Mouse (Mus musculus): ENCODE measurements around the gene Sun5. TPM values are rescaled to one million over a fixed set of nuclear protein-coding genes. Genes with fewer than 3 reads are reported as not detected.

The Sun5 gene
- not detected in 2 replicates for polyA plus RNA-seq (2012; ENCODE audit: low replicate concordance)

GRCm38 (mm10) chr2:153870984-153871383, at the start of gene Sun5:
Gene Sun5 (minus strand): TSS chr2:153871084.

GRCm38 (mm10) chr2:153917930-153918329, 47.0 kb upstream of the Sun5 start, which contains the start of gene Bpifb3:
Gene Bpifb3 (plus strand): TSS chr2:153918230.

GRCm38 (mm10) chr2:153900088-153900487, 29.2 kb upstream of the Sun5 start, which contains the start of gene Bpifb6:
Gene Bpifb6 (plus strand): TSS chr2:153900388.

GRCm38 (mm10) chr2:153874745-153875144, 3.9 kb upstream of the Sun5 start, which contains the start of gene Bpifb2:
Gene Bpifb2 (plus strand): TSS chr2:153875045.

Other genes starting within 250 kb of the Sun5 start
- 9.9 and 13.5 TPM in 2 replicates for gene Commd7, start 238.3 kb downstream of the Sun5 start, polyA plus RNA-seq (2012; ENCODE audit: low replicate concordance)
- gene Dnmt3b, start 221.6 kb downstream of the Sun5 start, polyA plus RNA-seq (2012; ENCODE audit: low replicate concordance) = 0.93 and 2.7 TPM in 2 replicates
- 0.35 and 0.45 TPM in 2 replicates for gene Dnmt3c, start 174.4 kb downstream of the Sun5 start, polyA plus RNA-seq (2012; ENCODE audit: low replicate concordance)
- 0.87 and 2.4 TPM in 2 replicates for gene Mapre1, start 129.8 kb downstream of the Sun5 start, polyA plus RNA-seq (2012; ENCODE audit: low replicate concordance)
- gene Efcab8, start 91.2 kb downstream of the Sun5 start, polyA plus RNA-seq (2012; ENCODE audit: low replicate concordance) = 0.20 and 0.28 TPM in 2 replicates
- gene Bpifb2, start 4.0 kb upstream of the Sun5 start, polyA plus RNA-seq (2012; ENCODE audit: low replicate concordance) = not detected in 2 replicates
- gene Bpifb6, start 29.3 kb upstream of the Sun5 start, polyA plus RNA-seq (2012; ENCODE audit: low replicate concordance) = not detected in 2 replicates
- not detected in 2 replicates for gene Bpifb3, start 47.1 kb upstream of the Sun5 start, polyA plus RNA-seq (2012; ENCODE audit: low replicate concordance)
- gene Bpifb4, start 67.1 kb upstream of the Sun5 start, polyA plus RNA-seq (2012; ENCODE audit: low replicate concordance) = not detected in 2 replicates
- not detected in 2 replicates for gene Bpifa6, start 103.9 kb upstream of the Sun5 start, polyA plus RNA-seq (2012; ENCODE audit: low replicate concordance)
- not detected in 2 replicates for gene Bpifa2, start 137.2 kb upstream of the Sun5 start, polyA plus RNA-seq (2012; ENCODE audit: low replicate concordance)

Data from leukemia stem cell, adult 10-12 weeks (primary cell).